Mouse (Mus musculus) MEL (cell line): ENCODE results near the gene Rps6kc1. TPM values are rescaled to one million over a fixed set of nuclear protein-coding genes. Genes with fewer than 3 reads are reported as not detected.

Experiments
- DNase-seq: peaks from one replicate; pipeline ENCODE4 v3.0.0; 2011; ENCODE audit warnings: low read depth, low spot score
- H3K27ac ChIP-seq: 2 replicates; pipeline ENCODE4 v1.5.1; 2012; ENCODE audit warnings: low read depth, mild to moderate bottlenecking, control low read depth, low read length, moderate library complexity; ENCODE audit not compliant: control insufficient read depth
- H3K27me3 ChIP-seq, 2 experiments: fragments of 150-350 bp in 1 of 2; sonication (generic) in 1 of 2; 2 replicates each; pipeline ENCODE4 v1.6.1; 2012; ENCODE audit warnings: low read length in 2 of 2, mild to moderate bottlenecking in 2 of 2, improper control_type of control experiment in 1 of 2, moderate library complexity in 1 of 2; ENCODE audit not compliant: insufficient read depth in 2 of 2, control insufficient read depth in 1 of 2
- H3K36me3 ChIP-seq, 2 experiments: 2 replicates each; pipeline ENCODE4 v1.6.1; 2012 to 2014; ENCODE audit warnings: low read length in 2 of 2, improper control_type of control experiment in 1 of 2, inconsistent platforms in 1 of 2, mild to moderate bottlenecking in 1 of 2; ENCODE audit not compliant: insufficient read depth in 2 of 2, control insufficient read depth in 1 of 2
- H3K4me1 ChIP-seq, 2 experiments: fragments of 150-350 bp in 1 of 2; sonication (generic) in 1 of 2; 2 replicates each; pipeline ENCODE4 v1.6.1; 2012; ENCODE audit warnings: low read length in 2 of 2, improper control_type of control experiment in 1 of 2, mild to moderate bottlenecking in 1 of 2; ENCODE audit not compliant: insufficient read depth in 2 of 2, control insufficient read depth in 1 of 2
- H3K4me3 ChIP-seq, 2 experiments: fragments of 150-350 bp in 1 of 2; sonication (generic) in 1 of 2; 2 replicates each; pipeline ENCODE4 v1.5.1; 2012; ENCODE audit warnings: low read depth in 2 of 2, low read length in 2 of 2, mild to moderate bottlenecking in 2 of 2, moderate library complexity in 2 of 2, control low read depth in 1 of 2, improper control_type of control experiment in 1 of 2; ENCODE audit not compliant: control insufficient read depth in 1 of 2, insufficient read depth in 1 of 2
- H3K79me2 ChIP-seq: 2 replicates; pipeline ENCODE4 v1.6.1; 2012; ENCODE audit warnings: mild to moderate bottlenecking, low read length, moderate library complexity; ENCODE audit not compliant: control insufficient read depth, poor library complexity, insufficient read depth
- H3K9ac ChIP-seq: 2 replicates; pipeline ENCODE4 v1.6.1; 2012; ENCODE audit warnings: low read depth, mild to moderate bottlenecking, control low read depth, low read length, moderate library complexity; ENCODE audit not compliant: control insufficient read depth, poor library complexity, severe bottlenecking
- H3K9me3 ChIP-seq: fragments of 150-350 bp; sonication (generic); replicated peaks from 2 replicates; pipeline ENCODE4 v1.6.1; 2012; ENCODE audit warnings: mild to moderate bottlenecking, low read length, improper control_type of control experiment, moderate library complexity; ENCODE audit not compliant: insufficient read depth
- CHD1 ChIP-seq: IDR thresholded peaks from 2 replicates; pipeline ENCODE4 v1.6.1; 2012; ENCODE audit warnings: low read depth, mild to moderate bottlenecking, inconsistent platforms, low read length, improper control_type of control experiment
- CHD2 ChIP-seq: IDR thresholded peaks from 2 replicates; pipeline ENCODE4 v1.6.1; 2011; ENCODE audit warnings: low read length, improper control_type of control experiment
- ELF1 ChIP-seq: IDR thresholded peaks from 2 replicates; pipeline ENCODE4 v1.6.1; 2014; ENCODE audit warnings: low read depth, mild to moderate bottlenecking, inconsistent platforms, low read length, improper control_type of control experiment, moderate library complexity
- EP300 ChIP-seq, 2 experiments: IDR thresholded peaks; 2 replicates each; pipeline ENCODE4 v1.6.1; 2011; ENCODE audit warnings: improper control_type of control experiment in 2 of 2, low read length in 2 of 2, low read depth in 1 of 2, mild to moderate bottlenecking in 1 of 2
- GABPA ChIP-seq: IDR thresholded peaks from 2 replicates; pipeline ENCODE4 v1.6.1; 2012; ENCODE audit warnings: low read depth, mild to moderate bottlenecking, inconsistent platforms, low read length, improper control_type of control experiment, moderate library complexity
- GATA1 ChIP-seq: IDR thresholded peaks from 2 replicates; pipeline ENCODE4 v1.6.1; 2011; ENCODE audit warnings: low read depth, low read length, improper control_type of control experiment
- MAFK ChIP-seq: IDR thresholded peaks from 2 replicates; pipeline ENCODE4 v1.6.1; 2011; ENCODE audit warnings: low read depth, mild to moderate bottlenecking, low read length, improper control_type of control experiment, borderline replicate concordance
- MEF2A ChIP-seq: IDR thresholded peaks from 2 replicates; pipeline ENCODE4 v1.6.1; 2014; ENCODE audit warnings: low read depth, mild to moderate bottlenecking, inconsistent platforms, low read length, improper control_type of control experiment; ENCODE audit not compliant: poor library complexity, insufficient replicate concordance, severe bottlenecking; ENCODE audit errors: extremely low read depth
- MYB ChIP-seq: IDR thresholded peaks from 2 replicates; pipeline ENCODE4 v1.6.1; 2011; ENCODE audit warnings: mild to moderate bottlenecking, low read depth, low read length, improper control_type of control experiment
- NRF1 ChIP-seq: IDR thresholded peaks from 2 replicates; pipeline ENCODE4 v1.6.1; 2014; ENCODE audit warnings: low read depth, mild to moderate bottlenecking, inconsistent platforms, low read length, improper control_type of control experiment, moderate library complexity; ENCODE audit not compliant: poor library complexity, insufficient read depth, severe bottlenecking
- POLR2AphosphoS2 ChIP-seq: IDR thresholded peaks from 2 replicates; pipeline ENCODE4 v1.6.1; 2011; ENCODE audit warnings: low read length, improper control_type of control experiment
- RAD21 ChIP-seq: IDR thresholded peaks from 2 replicates; pipeline ENCODE4 v1.6.1; 2011; ENCODE audit warnings: mild to moderate bottlenecking, low read depth, low read length, improper control_type of control experiment
- TCF12 ChIP-seq: IDR thresholded peaks from 2 replicates; pipeline ENCODE4 v1.6.1; 2014; ENCODE audit warnings: low read depth, mild to moderate bottlenecking, inconsistent platforms, low read length, improper control_type of control experiment, moderate library complexity
- USF2 ChIP-seq, 2 experiments: IDR thresholded peaks; 2 replicates each; pipeline ENCODE4 v1.6.1; 2011 to 2012; ENCODE audit warnings: improper control_type of control experiment in 2 of 2, low read length in 2 of 2, borderline replicate concordance in 1 of 2, inconsistent platforms in 1 of 2, low read depth in 1 of 2, mild to moderate bottlenecking in 1 of 2; ENCODE audit not compliant: insufficient read depth in 1 of 2
- ZC3H11A ChIP-seq: IDR thresholded peaks from 2 replicates; pipeline ENCODE4 v1.6.1; 2012; ENCODE audit warnings: low read depth, mild to moderate bottlenecking, inconsistent platforms, low read length, improper control_type of control experiment
- ZKSCAN1 ChIP-seq: IDR thresholded peaks from 2 replicates; pipeline ENCODE4 v1.6.1; 2012; ENCODE audit warnings: low read depth, mild to moderate bottlenecking, inconsistent platforms, low read length, improper control_type of control experiment, moderate library complexity
- polyA plus RNA-seq, 2 experiments: library from polyadenylated mRNA; stranded (reverse) in 1 of 2; unstranded in 1 of 2; fragments of >175 nt in 1 of 2; fragments of >200 nt in 1 of 2; gene quantifications; 2 replicates each; pipeline versions ENCODE4 v1.2.1 to v1.2.4; 2012; ENCODE audit warnings: low replicate concordance in 2 of 2, low read depth in 1 of 2; ENCODE audit not compliant: insufficient read length in 2 of 2, insufficient read depth in 1 of 2, missing spikeins in 1 of 2
- total RNA-seq: library from RNA; depleted of rRNA; stranded (reverse); fragments of 300-350 nt; gene quantifications from 2 replicates; pipeline ENCODE4 v1.2.3, GENCODE M21; 2012

Rps6kc1 gene
- total and polyA plus RNA-seq, 3 experiments = 26.2 to 26.5 TPM; not detected in 1

- no peak for DNase-seq
- peaks cover 1 to 2% of the 10 kb centered on the region in 2 experiments; a peak in 1 of 4 replicates for H3K27me3 ChIP-seq
- H3K4me3 ChIP-seq = no peak overlapping the region
- H3K27ac ChIP-seq = no peak overlapping the region
- TF ChIP-seq NRF1 = no peak
- TF ChIP-seq ZKSCAN1 = no peak
- no peaks in the 10 kb centered on the region for H3K79me2 ChIP-seq
- no peaks in the 10 kb centered on the region for H3K9me3 ChIP-seq
- peaks cover 0 to 6% of the 10 kb centered on the region in 2 experiments; a peak in 1 of 4 replicates for H3K4me1 ChIP-seq
- no peaks in the 10 kb centered on the region for H3K36me3 ChIP-seq
- no peak overlapping the region for H3K9ac ChIP-seq
These were observed 8.3 kb upstream of the Rps6kc1 start for GRCm38 (mm10) chr1:190919725-190920469.

- H3K4me1 ChIP-seq = peaks cover 0 to 6% of the 10 kb centered on the region in 2 experiments; a peak in 1 of 4 replicates
- DNase-seq = no peak
- H3K9me3 ChIP-seq = no peaks in the 10 kb centered on the region
- no peak for TF ChIP-seq GATA1
- TF ChIP-seq USF2 (IDR thresholded peaks at IDR 0.05; ENCODE audit: borderline replicate concordance in 1 of 2, insufficient read depth in 1 of 2, low read depth in 1 of 2, low read length in 2 of 2) = no peak
- no peak for TF ChIP-seq ZC3H11A
- TF ChIP-seq CHD1 = no peak
- TF ChIP-seq GABPA = no peak
- no peak for TF ChIP-seq EP300 (IDR thresholded peaks at IDR 0.05; ENCODE audit: low read depth in 1 of 2, low read length in 2 of 2)
- TF ChIP-seq POLR2AphosphoS2 = no peak
- TF ChIP-seq ELF1 = no peak
- no peak for TF ChIP-seq MYB
- TF ChIP-seq TCF12 = no peak
- no peak for TF ChIP-seq MAFK
- no peak for TF ChIP-seq CHD2
- TF ChIP-seq MEF2A = no peak
- no peak for TF ChIP-seq RAD21
- TF ChIP-seq, all 39 proteins: peak for 0
- peaks cover 1 to 2% of the 10 kb centered on the region in 2 experiments; a peak in 1 of 4 replicates for H3K27me3 ChIP-seq
- H3K9ac ChIP-seq = no peak overlapping the region
- H3K36me3 ChIP-seq = no peaks in the 10 kb centered on the region
- H3K79me2 ChIP-seq = no peaks in the 10 kb centered on the region
- H3K27ac ChIP-seq = no peak overlapping the region
- no peak overlapping the region for H3K4me3 ChIP-seq
These were observed 7.4 kb upstream of the Rps6kc1 start for GRCm38 (mm10) chr1:190918938-190919337.
